9 mouse cellular contexts compared by ENCODE assay signal in the genomic region with DNA sequence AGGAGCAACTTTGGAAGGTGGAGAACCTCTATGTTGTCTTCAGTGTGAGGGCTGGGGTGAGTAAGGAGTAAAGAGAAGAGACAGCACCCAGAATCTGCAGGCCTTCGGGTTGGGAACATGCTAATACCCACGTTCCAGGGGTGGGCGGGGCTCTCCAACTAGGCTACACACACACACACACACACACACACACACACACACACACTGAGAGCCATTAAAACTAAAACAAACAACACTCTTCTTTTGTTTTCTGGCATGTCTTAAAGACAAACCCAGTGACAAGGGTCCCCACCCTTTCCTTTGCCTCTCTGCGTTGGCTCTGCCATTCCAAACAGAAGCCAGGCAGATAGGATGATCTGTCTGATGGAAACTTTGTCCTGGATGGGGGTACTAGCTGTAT. TPM values are rescaled to one million over a fixed set of nuclear protein-coding genes. Genes with fewer than 3 reads are reported as not detected.
DNase-seq lines count a peak whose midpoint lies in the region; ATAC-seq and TF ChIP-seq lines count a peak whose summit lies in the region.
"Had no signal": no experiment of that assay in that cellular context is flagged by ENCODE, and none has a peak within 500 bp of the region (broad histone marks: within the 10 kb centered on the region; RNA-seq: fewer than 3 reads in every experiment).

No protein-coding gene starts in this region.

- WGBS in hindbrain, embryonic 13.5 days = 60% methylated on average over 4 of the region's 4 CpGs
- 80% methylated on average over 3 of the region's 4 CpGs for WGBS in limb, embryonic 14.5 days
- 50% methylated on average over 4 of the region's 4 CpGs for WGBS in neural tube, embryonic 15.5 days
- WGBS in thymus, adult 2 months = 84% methylated on average over 4 of the region's 4 CpGs

- H3K4me2 ChIP-seq in hindbrain, embryonic 13.5 days = peak overlapping the region; percentile 94
- peak overlapping the region; percentile 100 for H3K4me2 ChIP-seq in limb, embryonic 14.5 days (replicated peaks; ENCODE audit: low read depth, low read length, severe bottlenecking)
- peak overlapping the region; percentile 98 for H3K4me2 ChIP-seq in neural tube, embryonic 15.5 days

- H3K4me1 ChIP-seq in hindbrain, embryonic 13.5 days (replicated peaks) = peaks cover 68% of the 10 kb centered on the region
- peaks cover 10% of the 10 kb centered on the region; the same call in 1 of the 2 replicates for H3K4me1 ChIP-seq in limb, embryonic 14.5 days (ENCODE audit: control insufficient read depth, insufficient read depth, low read length)
- peaks cover 68% of the 10 kb centered on the region for H3K4me1 ChIP-seq in neural tube, embryonic 15.5 days
- peaks cover 13% of the 10 kb centered on the region for H3K4me1 ChIP-seq in thymus, adult 2 months (replicated peaks; ENCODE audit: control insufficient read depth, insufficient read depth, low read length)

- no peak for DNase-seq in layer of hippocampus, adult 2 months (ENCODE audit: low spot score in 2 of 2)
- DNase-seq in layer of hippocampus, adult 18-20 months (ENCODE audit: low spot score in 2 of 2) = no peak
- no peak for DNase-seq in limb, embryonic 14.5 days (ENCODE audit: low spot score)
- DNase-seq in cerebellum, postnatal 14 days = no peak
- no peak for DNase-seq in thymus, adult 2 months
- no peak for DNase-seq in cerebellum, adult 9-10 months

- no peaks in the 10 kb centered on the region for H3K36me3 ChIP-seq in hindbrain, embryonic 13.5 days
- no peaks in the 10 kb centered on the region for H3K36me3 ChIP-seq in limb, embryonic 14.5 days (ENCODE audit: control insufficient read depth, insufficient read depth, low read length)
- no peaks in the 10 kb centered on the region for H3K36me3 ChIP-seq in neural tube, embryonic 15.5 days
- no peaks in the 10 kb centered on the region for H3K36me3 ChIP-seq in thymus, adult 2 months (ENCODE audit: control insufficient read depth, insufficient read depth, low read length)

- no peaks in the 10 kb centered on the region for H3K9me3 ChIP-seq in hindbrain, embryonic 13.5 days
- no peaks in the 10 kb centered on the region for H3K9me3 ChIP-seq in limb, embryonic 14.5 days (ENCODE audit: control insufficient read depth, low read length)
- H3K9me3 ChIP-seq in neural tube, embryonic 15.5 days (replicated peaks) = no peaks in the 10 kb centered on the region

- no peak overlapping the region for H3K4me3 ChIP-seq in layer of hippocampus, adult 2 months
- peak overlapping the region; percentile 73 for H3K4me3 ChIP-seq in hindbrain, embryonic 13.5 days
- 0 out of 2 replicates have a peak overlapping the region, but pooled peaks have one; percentile 53 for H3K4me3 ChIP-seq in limb, embryonic 14.5 days (replicated peaks; ENCODE audit: low read length)
- H3K4me3 ChIP-seq in neural tube, embryonic 15.5 days (replicated peaks) = peak overlapping the region; percentile 82
- H3K4me3 ChIP-seq in thymus, adult 2 months (ENCODE audit: control insufficient read depth, insufficient read depth, low read length) = no peak overlapping the region

- peak overlapping the region; percentile 91; the same call in 1 of the 2 replicates for H3K9ac ChIP-seq in hindbrain, embryonic 13.5 days
- no peak overlapping the region for H3K9ac ChIP-seq in limb, embryonic 14.5 days (ENCODE audit: low read depth, low read length, severe bottlenecking)
- no peak overlapping the region for H3K9ac ChIP-seq in neural tube, embryonic 15.5 days (replicated peaks)

- TF ChIP-seq POLR2A in limb, embryonic 14.5 days (IDR thresholded peaks at IDR 0.05; ENCODE audit: borderline replicate concordance, extremely low read depth, insufficient read depth, insufficient read length) = no peak
- TF ChIP-seq POLR2A in thymus, adult 2 months (IDR thresholded peaks at IDR 0.05; ENCODE audit: control insufficient read depth, extremely low read depth, insufficient read depth, low read length, poor library complexity) = no peak

- no peaks in the 10 kb centered on the region for H3K27me3 ChIP-seq in hindbrain, embryonic 13.5 days
- no peaks in the 10 kb centered on the region; the same call in 1 of the 2 replicates for H3K27me3 ChIP-seq in limb, embryonic 14.5 days (ENCODE audit: control insufficient read depth, insufficient read depth, low read length)
- no peaks in the 10 kb centered on the region for H3K27me3 ChIP-seq in neural tube, embryonic 15.5 days (replicated peaks)
- peaks cover 7% of the 10 kb centered on the region; the same call in 1 of the 2 replicates for H3K27me3 ChIP-seq in thymus, adult 2 months (ENCODE audit: control insufficient read depth, insufficient read depth, low read length)

- no peak for TF ChIP-seq CTCF in layer of hippocampus, adult 2 months (conservative IDR thresholded peaks at IDR 0.05)
- TF ChIP-seq CTCF in thymus, adult 2 months (IDR thresholded peaks at IDR 0.05; ENCODE audit: borderline replicate concordance, control insufficient read depth, extremely low read depth, insufficient read depth, low read length, poor library complexity) = no peak

- ATAC-seq in hindbrain, embryonic 13.5 days (ENCODE audit: low FRiP score) = no peak
- ATAC-seq in limb, embryonic 14.5 days (ENCODE audit: low FRiP score, low read depth) = no peak
- no peak for ATAC-seq in neural tube, embryonic 15.5 days (ENCODE audit: low FRiP score)

- H3K27ac ChIP-seq in layer of hippocampus, adult 2 months = peak overlapping the region; percentile 82
- H3K27ac ChIP-seq in hindbrain, embryonic 13.5 days = no peak overlapping the region
- no peak overlapping the region for H3K27ac ChIP-seq in limb, embryonic 14.5 days (replicated peaks; ENCODE audit: low read depth, low read length)
- H3K27ac ChIP-seq in neural tube, embryonic 15.5 days (replicated peaks) = no peak overlapping the region; the same call in 1 of the 2 replicates
- no peak overlapping the region for H3K27ac ChIP-seq in thymus, adult 2 months (ENCODE audit: control insufficient read depth, insufficient read depth, low read length)
- H3K27ac ChIP-seq: macrophage had no signal

RNA-seq across cellular contexts. Expression of a gene that starts 2.0 kb away (rescaled TPM):
- 10 to 100 TPM; 39.1 to 40.2 TPM for total RNA-seq in layer of hippocampus, adult 2 months (2021)
- total RNA-seq in layer of hippocampus, adult 18-20 months (2021) = 10 to 100 TPM; 27.8 to 31.3 TPM
- 23.6 and 32.5 TPM in 2 replicates for polyA plus RNA-seq in hindbrain, embryonic 13.5 days (2015; fragmentation: Nextera tagmentation; extraction: Ambion mirVana)
- polyA plus RNA-seq in limb, embryonic 14.5 days (2012; rRNA removed) = 34.5 and 42.3 TPM in 2 replicates
- polyA plus RNA-seq in limb, embryonic 14.5 days (2014; fragmentation: Nextera tagmentation; extraction: Ambion mirVana) = 24.5 and 26.6 TPM in 2 replicates
- polyA plus RNA-seq in neural tube, embryonic 15.5 days (2015; fragmentation: Nextera tagmentation; extraction: Ambion mirVana) = 22.0 and 29.3 TPM in 2 replicates
- 10.7 and 12.2 TPM in 2 replicates for polyA plus RNA-seq in thymus, adult 2 months (2012; rRNA removed)

Comparison
In these comparisons a context has a peak if more than half of its experiments do, and no peak if none do; other contexts are left out.
1. H3K4me3 ChIP-seq: peak in hindbrain, embryonic 13.5 days (single experiment), limb, embryonic 14.5 days (single experiment) and neural tube, embryonic 15.5 days (single experiment); none in layer of hippocampus, adult 2 months (single experiment) and thymus, adult 2 months (single experiment).
2. Peak in every context shown above with its lines, with median percentiles within 50 percentile points of each other: H3K4me2 ChIP-seq.